Mouse (Mus musculus): Measurements from ENCODE around the gene Armc12. TPM values are rescaled to one million over a fixed set of nuclear protein-coding genes. Genes with fewer than 3 reads are reported as not detected.

The Armc12 gene
- polyA plus RNA-seq, 1 experiment from 2014 or later: not detected

GRCm38 (mm10) chr17:28527184-28528042, 3.2 kb upstream of the Armc12 start:
- H3K4me1 ChIP-seq (ENCODE audit: insufficient read depth): peaks cover 28% of the 10 kb centered on the region
- TF ChIP-seq CTCF (IDR thresholded peaks at IDR 0.05; ENCODE audit: low read depth) (no peak), EP300 (IDR thresholded peaks at IDR 0.05; ENCODE audit: low read depth) (no peak)
- WGBS (ENCODE audit: insufficient replicate concordance): 23% methylated on average over 12 of the region's 12 CpGs
- H3K4me2 ChIP-seq (ENCODE audit: low read depth, low read length): peak overlapping the region; percentile 52
- H3K4me3 ChIP-seq (ENCODE audit: low read depth, low read length): 0 out of 2 replicates have a peak overlapping the region, but pooled peaks have one; percentile 9
- peak overlapping the region; percentile 18; the same call in 1 of the 2 replicates for H3K27ac ChIP-seq (ENCODE audit: low read depth)
- H3K9ac ChIP-seq (replicated peaks): peak overlapping the region; percentile 41; the same call in 1 of the 2 replicates
- DNase-seq (peak; percentile 30), ATAC-seq (no peak)
- H3K36me3 ChIP-seq (replicated peaks; ENCODE audit: insufficient read depth, low read length): no peaks in the 10 kb centered on the region
- H3K9me3 ChIP-seq (ENCODE audit: low read length): no peaks in the 10 kb centered on the region
- H3K27me3 ChIP-seq (ENCODE audit: insufficient read depth, low read length): no peaks in the 10 kb centered on the region

GRCm38 (mm10) chr17:28528043-28528351, 2.6 kb upstream of the Armc12 start:
- H3K4me2 ChIP-seq (ENCODE audit: low read depth, low read length): peak overlapping the region; percentile 52
- DNase-seq (peak; percentile 88), ATAC-seq (peak; percentile 42)
- no peaks in the 10 kb centered on the region for H3K9me3 ChIP-seq (ENCODE audit: low read length)
- peaks cover 24% of the 10 kb centered on the region for H3K4me1 ChIP-seq (ENCODE audit: insufficient read depth)
- H3K4me3 ChIP-seq (ENCODE audit: low read depth, low read length): 0 out of 2 replicates have a peak overlapping the region, but pooled peaks have one; percentile 9
- H3K36me3 ChIP-seq (replicated peaks; ENCODE audit: insufficient read depth, low read length): no peaks in the 10 kb centered on the region
- H3K27me3 ChIP-seq (ENCODE audit: insufficient read depth, low read length): no peaks in the 10 kb centered on the region
- WGBS (ENCODE audit: insufficient replicate concordance): under 1% methylated on average over 6 of the region's 6 CpGs
- peak overlapping the region; percentile 18; the same call in 1 of the 2 replicates for H3K27ac ChIP-seq (ENCODE audit: low read depth)
- peak overlapping the region; percentile 41; the same call in 1 of the 2 replicates for H3K9ac ChIP-seq (replicated peaks)
- no peak for TF ChIP-seq EP300 (IDR thresholded peaks at IDR 0.05; ENCODE audit: low read depth)
- TF ChIP-seq CTCF (IDR thresholded peaks at IDR 0.05; ENCODE audit: low read depth): peak; percentile 98

- no peak overlapping the region for H3K27ac ChIP-seq (ENCODE audit: low read depth)
- WGBS (ENCODE audit: insufficient replicate concordance): 59% methylated on average over 4 of the region's 4 CpGs
- H3K4me2 ChIP-seq (ENCODE audit: low read depth, low read length): no peak overlapping the region
- H3K4me1 ChIP-seq (ENCODE audit: insufficient read depth): peaks cover 22% of the 10 kb centered on the region
- ATAC-seq (no peak), DNase-seq (no peak)
- TF ChIP-seq EP300 (IDR thresholded peaks at IDR 0.05; ENCODE audit: low read depth): no peak
- TF ChIP-seq CTCF (IDR thresholded peaks at IDR 0.05; ENCODE audit: low read depth): no peak
- no peaks in the 10 kb centered on the region for H3K36me3 ChIP-seq (replicated peaks; ENCODE audit: insufficient read depth, low read length)
- H3K9me3 ChIP-seq (ENCODE audit: low read length): no peaks in the 10 kb centered on the region
- no peaks in the 10 kb centered on the region for H3K27me3 ChIP-seq (ENCODE audit: insufficient read depth, low read length)
- H3K9ac ChIP-seq (replicated peaks): no peak overlapping the region
- no peak overlapping the region for H3K4me3 ChIP-seq (ENCODE audit: low read depth, low read length)
Observed at GRCm38 (mm10) chr17:28529116-28529515, 1.5 kb upstream of the Armc12 start.

GRCm38 (mm10) chr17:28531946-28532345, 1.3 kb downstream of the Armc12 start:
- no peak overlapping the region for H3K9ac ChIP-seq (replicated peaks)
- peaks cover 14% of the 10 kb centered on the region for H3K4me1 ChIP-seq (ENCODE audit: insufficient read depth)
- ATAC-seq (peak; percentile 28; the same call in 1 of the 2 replicates), DNase-seq (peak; percentile 70)
- H3K9me3 ChIP-seq (ENCODE audit: low read length): no peaks in the 10 kb centered on the region
- TF ChIP-seq CTCF (IDR thresholded peaks at IDR 0.05; ENCODE audit: low read depth): no peak
- TF ChIP-seq EP300 (IDR thresholded peaks at IDR 0.05; ENCODE audit: low read depth): no peak
- no peaks in the 10 kb centered on the region for H3K27me3 ChIP-seq (ENCODE audit: insufficient read depth, low read length)
- H3K27ac ChIP-seq (ENCODE audit: low read depth): no peak overlapping the region
- peak overlapping the region; percentile 30 for H3K4me2 ChIP-seq (ENCODE audit: low read depth, low read length)
- WGBS (ENCODE audit: insufficient replicate concordance): 24% methylated on average over 18 of the region's 18 CpGs
- H3K36me3 ChIP-seq (replicated peaks; ENCODE audit: insufficient read depth, low read length): no peaks in the 10 kb centered on the region
- no peak overlapping the region for H3K4me3 ChIP-seq (ENCODE audit: low read depth, low read length)

GRCm38 (mm10) chr17:28532557-28532956, 2.0 kb downstream of the Armc12 start:
- no peak overlapping the region for H3K4me3 ChIP-seq (ENCODE audit: low read depth, low read length)
- DNase-seq: no peak
- WGBS (ENCODE audit: insufficient replicate concordance): 57% methylated on average over 7 of the region's 7 CpGs
- H3K4me1 ChIP-seq (ENCODE audit: insufficient read depth): peaks cover 8% of the 10 kb centered on the region
- TF ChIP-seq EP300 (IDR thresholded peaks at IDR 0.05; ENCODE audit: low read depth): no peak
- TF ChIP-seq CTCF (IDR thresholded peaks at IDR 0.05; ENCODE audit: low read depth): no peak
- H3K36me3 ChIP-seq (replicated peaks; ENCODE audit: insufficient read depth, low read length): no peaks in the 10 kb centered on the region
- peak overlapping the region; percentile 30; the same call in 1 of the 2 replicates for H3K4me2 ChIP-seq (ENCODE audit: low read depth, low read length)
- H3K27me3 ChIP-seq (ENCODE audit: insufficient read depth, low read length): no peaks in the 10 kb centered on the region
- no peak overlapping the region for H3K9ac ChIP-seq (replicated peaks)
- no peak for ATAC-seq
- H3K9me3 ChIP-seq (ENCODE audit: low read length): no peaks in the 10 kb centered on the region
- H3K27ac ChIP-seq (ENCODE audit: low read depth): no peak overlapping the region

GRCm38 (mm10) chr17:28533327-28533726, 2.7 kb downstream of the Armc12 start:
- ATAC-seq (no peak), DNase-seq (no peak)
- Histone ChIP-seq H3K4me1 (ENCODE audit: insufficient read depth) (peaks cover 5% of the 10 kb centered on the region; the same call in 1 of the 2 replicates), H3K36me3 (replicated peaks; ENCODE audit: insufficient read depth, low read length) (no peaks in the 10 kb centered on the region), H3K27me3 (ENCODE audit: insufficient read depth, low read length) (no peaks in the 10 kb centered on the region), H3K4me2 (ENCODE audit: low read depth, low read length) (no peak overlapping the region), H3K4me3 (ENCODE audit: low read depth, low read length) (no peak overlapping the region), H3K9ac (replicated peaks) (no peak overlapping the region), H3K9me3 (ENCODE audit: low read length) (no peaks in the 10 kb centered on the region), H3K27ac (ENCODE audit: low read depth) (no peak overlapping the region)
- whole genome bisulfite sequencing (ENCODE audit: insufficient replicate concordance): 85% methylated on average over 13 of the region's 13 CpGs
- TF ChIP-seq CTCF (IDR thresholded peaks at IDR 0.05; ENCODE audit: low read depth) (no peak), EP300 (IDR thresholded peaks at IDR 0.05; ENCODE audit: low read depth) (no peak)
